Mouse (Mus musculus) intestine, embryonic 14.5 days (tissue): ENCODE measurements around the gene Neurog1. TPM values are rescaled to one million over a fixed set of nuclear protein-coding genes. Genes with fewer than 3 reads are reported as not detected.
A peak's percentile ranks its signal among the peaks of the same experiment; 100 is the strongest.

Source experiments
- ATAC-seq: fragments of 200-750 bp; cut with Nextera tagmentation; replicated peaks from 2 replicates; pipeline ENCODE4 v1.8.0; 2017; ENCODE audit warnings: low read depth, moderate number of reproducible peaks, moderate TSS enrichment, moderate library complexity; ENCODE audit not compliant: low FRiP score, low TSS enrichment
- DNase-seq: peaks from one replicate; pipeline ENCODE4 v3.0.0-alpha.2; 2018; ENCODE audit warnings: low spot score
- H3K27ac ChIP-seq: fragments of 300-500 bp; sonication (generic); 2 replicates; pipeline ENCODE4 v1.5.1; 2014; ENCODE audit warnings: low read depth, mild to moderate bottlenecking, control low read depth
- H3K27me3 ChIP-seq: fragments of 300-500 bp; sonication (generic); replicated peaks from 2 replicates; pipeline ENCODE4 v1.6.1; 2014; ENCODE audit warnings: low read length, control low read depth; ENCODE audit not compliant: control insufficient read depth, insufficient read depth
- H3K36me3 ChIP-seq: fragments of 300-500 bp; sonication (generic); 2 replicates; pipeline ENCODE4 v1.6.1; 2014; ENCODE audit warnings: low read length, control low read depth; ENCODE audit not compliant: control insufficient read depth, insufficient read depth
- H3K4me1 ChIP-seq: fragments of 300-500 bp; sonication (generic); replicated peaks from 2 replicates; pipeline ENCODE4 v1.6.1; 2014; ENCODE audit warnings: low read length, control low read depth, mixed read lengths; ENCODE audit not compliant: control insufficient read depth, insufficient read depth
- H3K4me2 ChIP-seq: fragments of 300-500 bp; sonication (generic); 2 replicates; pipeline ENCODE4 v1.6.1; 2014; ENCODE audit warnings: low read length
- H3K4me3 ChIP-seq: fragments of 300-500 bp; sonication (generic); 2 replicates; pipeline ENCODE4 v1.5.1; 2014; ENCODE audit warnings: low read depth, low read length, control low read depth, mixed read lengths
- H3K9ac ChIP-seq: fragments of 300-500 bp; sonication (generic); 2 replicates; pipeline ENCODE4 v1.6.1; 2014; ENCODE audit warnings: mild to moderate bottlenecking, low read length
- H3K9me3 ChIP-seq: fragments of 300-500 bp; sonication (generic); 2 replicates; pipeline ENCODE4 v1.6.1; 2016; ENCODE audit warnings: low read length, control low read depth; ENCODE audit not compliant: control insufficient read depth
- WGBS: fragments of 180-500 bp; shearing (Covaris S2); extraction: QIAGEN DNeasy Blood & Tissue Kit; methylation state at CpG from one replicate; pipeline ENCODE4 v1.1.7; 2014; 5-methylcytosine and 5-hydroxymethylcytosine counted together
- polyA plus RNA-seq: library from polyadenylated mRNA; unstranded; fragments of >200 nt; fragmentation: Nextera tagmentation; extraction: Ambion mirVana; gene quantifications from 2 replicates; pipeline ENCODE4 v1.2.1, GENCODE M21; 2014

Gene Neurog1
- polyA plus RNA-seq, 1 experiment from 2014 or later, result not detected

DNA sequence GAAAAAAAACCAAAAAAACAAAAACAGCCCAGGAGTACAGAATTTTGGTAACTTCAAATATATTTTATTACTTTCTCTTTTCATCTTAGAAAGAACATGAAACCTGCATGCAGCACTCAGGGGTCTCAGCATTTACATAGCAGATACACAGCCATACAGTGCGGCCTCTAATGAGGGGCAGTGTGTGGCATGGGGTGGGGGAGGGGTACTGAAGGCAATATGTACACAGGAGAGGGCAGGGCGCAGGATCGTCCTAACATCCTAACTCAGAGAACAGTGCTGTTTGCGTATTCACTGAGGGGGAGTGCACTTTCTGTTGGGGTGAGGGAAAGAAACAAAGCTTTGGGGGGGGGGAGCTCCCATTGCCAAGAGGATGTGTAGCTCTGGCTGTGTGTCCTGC is 36.6 kb upstream of the Neurog1 start:
- Histone ChIP-seq H3K36me3 (no peaks in the 10 kb centered on the region), H3K27me3 (peaks cover 29% of the 10 kb centered on the region), H3K9ac (no peak overlapping the region), H3K4me3 (no peak overlapping the region), H3K27ac (no peak overlapping the region), H3K4me2 (no peak overlapping the region), H3K4me1 (no peaks in the 10 kb centered on the region), H3K9me3 (no peaks in the 10 kb centered on the region)
- ATAC-seq (no peak), DNase-seq (no peak)
- 32% methylated on average over 4 of the region's 4 CpGs for WGBS

DNA sequence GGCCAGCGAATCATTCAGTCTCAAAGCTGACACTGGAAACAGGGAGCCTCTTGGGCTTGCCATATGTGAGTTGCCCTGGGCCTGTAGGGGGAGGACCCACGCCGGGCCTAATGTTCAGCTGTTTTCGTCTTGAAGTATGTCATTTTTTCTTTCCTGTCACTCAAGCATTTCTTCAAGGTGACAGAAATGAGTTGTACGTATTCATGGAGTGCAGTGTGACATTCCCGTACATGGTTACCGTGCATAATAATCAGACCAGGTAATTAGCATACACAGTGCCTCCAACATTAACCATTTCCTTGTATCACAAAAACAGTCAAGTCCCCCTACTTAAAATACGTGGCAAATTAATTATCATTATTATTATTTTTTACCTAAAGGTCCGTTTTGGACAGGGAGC is 35.1 kb upstream of the Neurog1 start:
- Histone ChIP-seq H3K9me3 (no peaks in the 10 kb centered on the region), H3K27me3 (peaks cover 14% of the 10 kb centered on the region; the same call in 1 of the 2 replicates), H3K36me3 (no peaks in the 10 kb centered on the region), H3K4me3 (no peak overlapping the region), H3K4me2 (no peak overlapping the region), H3K4me1 (no peaks in the 10 kb centered on the region), H3K27ac (no peak overlapping the region), H3K9ac (no peak overlapping the region)
- 88% methylated on average over 9 of the region's 9 CpGs for WGBS
- no peak for DNase-seq
- no peak for ATAC-seq

DNA sequence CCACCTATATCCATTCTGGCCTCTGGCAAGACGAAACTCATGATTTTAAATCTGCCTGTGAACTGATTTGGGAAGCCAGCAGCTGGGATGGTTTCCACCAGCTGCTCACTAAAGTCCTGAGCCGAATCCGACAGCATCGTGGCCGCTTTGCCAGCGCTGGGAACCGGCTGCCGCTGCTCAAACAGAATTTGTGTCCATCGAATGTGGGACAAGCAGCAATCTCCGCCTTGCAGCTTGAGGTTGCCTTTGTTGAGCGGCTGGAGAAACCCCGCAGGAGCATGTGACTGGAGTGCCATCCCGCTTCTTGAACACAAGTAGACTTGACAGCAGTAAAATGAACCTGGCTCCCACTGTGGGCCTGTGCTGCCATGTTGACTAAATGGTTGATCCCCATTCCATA is 31.4 kb upstream of the Neurog1 start:
- Histone ChIP-seq H3K4me2 (no peak overlapping the region), H3K4me1 (no peaks in the 10 kb centered on the region), H3K4me3 (no peak overlapping the region), H3K36me3 (no peaks in the 10 kb centered on the region), H3K27ac (no peak overlapping the region), H3K9ac (no peak overlapping the region), H3K27me3 (no peaks in the 10 kb centered on the region), H3K9me3 (no peaks in the 10 kb centered on the region)
- no peak for DNase-seq
- ATAC-seq, result no peak
- WGBS, result 90% methylated on average over 13 of the region's 13 CpGs

DNA sequence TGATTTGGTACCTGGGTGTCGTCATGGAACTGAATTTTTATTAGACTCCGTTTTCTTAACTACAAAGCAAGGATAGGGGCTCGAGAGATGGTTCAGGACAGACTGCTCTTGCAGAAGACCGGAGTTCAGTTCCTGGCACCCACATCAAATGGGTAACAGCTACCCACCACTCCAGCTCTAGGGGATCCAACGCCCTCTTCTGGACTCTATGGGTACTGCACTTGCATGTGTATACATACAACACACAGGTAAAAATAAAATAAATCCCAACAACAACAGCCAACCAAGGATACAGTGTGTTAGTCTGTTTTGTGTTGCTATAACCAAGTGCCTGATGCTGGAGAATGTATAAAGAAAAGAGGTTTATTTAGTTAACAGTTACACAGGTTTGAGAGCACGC is 28.4 kb upstream of the Neurog1 start:
- Histone ChIP-seq H3K4me2 (no peak overlapping the region), H3K4me3 (no peak overlapping the region), H3K27me3 (no peaks in the 10 kb centered on the region), H3K27ac (no peak overlapping the region), H3K9ac (no peak overlapping the region), H3K36me3 (no peaks in the 10 kb centered on the region), H3K9me3 (no peaks in the 10 kb centered on the region), H3K4me1 (no peaks in the 10 kb centered on the region)
- ATAC-seq (no peak), DNase-seq (no peak)
- 82% methylated on average over 6 of the region's 6 CpGs for WGBS

DNA sequence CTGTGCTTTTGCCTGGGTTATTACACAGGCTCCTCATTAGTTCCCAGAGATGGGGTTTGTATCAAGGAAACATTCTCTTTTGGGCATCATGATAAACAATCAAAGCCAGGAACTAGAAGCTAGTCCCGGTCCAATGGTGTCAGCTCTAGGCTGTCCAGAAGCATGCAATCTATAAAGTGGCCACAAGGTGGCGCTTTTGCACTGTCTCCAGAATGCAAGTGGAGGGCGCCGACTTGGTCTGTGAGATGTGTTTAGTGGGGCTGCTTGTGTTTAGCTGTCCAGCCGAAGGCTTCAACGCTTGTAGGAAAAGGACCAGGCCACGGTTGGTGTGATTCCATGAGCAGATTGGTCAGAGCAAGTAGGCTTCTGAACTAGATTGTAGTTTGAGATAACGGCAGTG is 27.5 kb upstream of the Neurog1 start:
- H3K9me3 ChIP-seq, result no peaks in the 10 kb centered on the region
- no peaks in the 10 kb centered on the region for H3K36me3 ChIP-seq
- ATAC-seq, result peak; percentile 85
- peak; percentile 96 for DNase-seq
- no peak overlapping the region for H3K27ac ChIP-seq
- 16% methylated on average over 8 of the region's 8 CpGs for WGBS
- H3K4me1 ChIP-seq, result no peaks in the 10 kb centered on the region
- H3K9ac ChIP-seq, result no peak overlapping the region
- no peak overlapping the region for H3K4me2 ChIP-seq
- no peaks in the 10 kb centered on the region for H3K27me3 ChIP-seq
- H3K4me3 ChIP-seq, result no peak overlapping the region

DNA sequence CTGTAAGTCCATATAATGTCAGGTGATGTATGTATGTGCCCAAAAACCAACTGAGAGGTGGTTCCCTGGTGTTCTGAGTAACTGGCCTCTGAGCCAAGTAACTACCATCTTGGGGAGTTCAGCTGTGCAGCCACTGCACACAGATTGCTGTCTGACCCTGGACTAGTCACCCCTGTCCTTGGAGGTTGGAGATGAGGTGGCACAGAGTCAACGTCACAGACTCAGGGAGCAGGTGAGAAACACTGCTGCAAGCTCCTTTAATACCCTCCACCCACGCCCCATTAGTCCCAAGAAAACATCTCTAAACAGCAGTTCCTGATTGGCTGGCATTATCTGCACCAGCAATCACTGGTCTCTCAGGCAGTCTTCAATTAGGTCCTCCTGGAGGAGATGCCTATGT is 23.2 kb upstream of the Neurog1 start:
- H3K9me3 ChIP-seq, result peaks cover 10% of the 10 kb centered on the region; the same call in 1 of the 2 replicates
- no peak for DNase-seq
- H3K27ac ChIP-seq, result no peak overlapping the region
- WGBS, result 43% methylated on average over 2 of the region's 2 CpGs
- no peak overlapping the region for H3K4me3 ChIP-seq
- no peaks in the 10 kb centered on the region for H3K36me3 ChIP-seq
- H3K4me1 ChIP-seq, result no peaks in the 10 kb centered on the region
- H3K9ac ChIP-seq, result no peak overlapping the region
- H3K4me2 ChIP-seq, result no peak overlapping the region
- H3K27me3 ChIP-seq, result no peaks in the 10 kb centered on the region
- ATAC-seq, result no peak

DNA sequence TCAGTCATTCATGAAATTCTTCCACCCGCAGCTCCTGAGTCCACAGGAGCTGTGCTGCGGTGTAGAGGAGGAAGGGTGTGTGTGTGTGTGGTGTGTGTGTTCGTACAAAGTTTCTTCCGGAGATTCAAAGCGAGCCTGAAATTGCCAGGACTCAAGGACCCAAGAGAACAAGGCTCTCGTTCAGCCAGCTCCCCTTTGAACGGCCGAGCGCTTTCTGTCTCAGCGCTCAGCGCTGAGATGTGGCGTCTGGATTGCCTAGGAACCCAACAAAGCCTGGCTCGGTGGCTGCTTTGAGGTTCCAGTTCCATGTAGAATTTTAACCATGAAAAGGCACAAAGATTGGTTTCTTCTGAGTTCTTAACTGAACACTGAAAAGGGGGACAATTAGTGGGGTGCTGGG is 18.2 kb upstream of the Neurog1 start:
- no peak for DNase-seq
- H3K4me3 ChIP-seq, result no peak overlapping the region
- H3K4me2 ChIP-seq, result no peak overlapping the region
- H3K4me1 ChIP-seq, result no peaks in the 10 kb centered on the region
- peaks cover 10% of the 10 kb centered on the region; the same call in 1 of the 2 replicates for H3K9me3 ChIP-seq
- no peaks in the 10 kb centered on the region for H3K36me3 ChIP-seq
- no peak for ATAC-seq
- H3K27ac ChIP-seq, result no peak overlapping the region
- peaks cover 11% of the 10 kb centered on the region for H3K27me3 ChIP-seq
- 70% methylated on average over 13 of the region's 13 CpGs for WGBS
- no peak overlapping the region for H3K9ac ChIP-seq

DNA sequence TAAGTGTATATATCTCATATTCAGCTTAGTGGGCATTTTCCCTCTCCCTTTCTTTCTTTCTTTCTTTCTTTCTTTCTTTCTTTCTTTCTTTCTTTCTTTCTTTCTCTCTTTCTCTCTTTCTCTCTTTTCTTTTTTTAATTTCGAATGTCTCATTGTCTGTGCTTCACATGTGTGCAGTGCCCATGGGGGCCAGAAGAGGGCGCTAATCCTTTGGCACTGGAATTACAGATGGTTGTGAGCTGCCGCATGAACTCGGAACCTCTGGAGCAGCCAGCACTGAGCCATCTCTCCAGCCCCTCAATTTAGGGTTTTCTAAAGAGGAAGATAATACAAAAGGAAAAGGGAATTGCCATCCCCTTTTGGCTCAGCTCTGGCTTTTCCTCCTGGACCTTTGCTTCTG is 15.4 kb upstream of the Neurog1 start:
- DNase-seq (no peak), ATAC-seq (no peak)
- Histone ChIP-seq H3K9ac (no peak overlapping the region), H3K36me3 (no peaks in the 10 kb centered on the region), H3K4me3 (no peak overlapping the region), H3K27me3 (peaks cover 28% of the 10 kb centered on the region), H3K9me3 (peaks cover 10% of the 10 kb centered on the region; the same call in 1 of the 2 replicates), H3K4me2 (no peak overlapping the region), H3K4me1 (no peaks in the 10 kb centered on the region), H3K27ac (no peak overlapping the region)
- WGBS, result 81% methylated on average over 4 of the region's 4 CpGs

DNA sequence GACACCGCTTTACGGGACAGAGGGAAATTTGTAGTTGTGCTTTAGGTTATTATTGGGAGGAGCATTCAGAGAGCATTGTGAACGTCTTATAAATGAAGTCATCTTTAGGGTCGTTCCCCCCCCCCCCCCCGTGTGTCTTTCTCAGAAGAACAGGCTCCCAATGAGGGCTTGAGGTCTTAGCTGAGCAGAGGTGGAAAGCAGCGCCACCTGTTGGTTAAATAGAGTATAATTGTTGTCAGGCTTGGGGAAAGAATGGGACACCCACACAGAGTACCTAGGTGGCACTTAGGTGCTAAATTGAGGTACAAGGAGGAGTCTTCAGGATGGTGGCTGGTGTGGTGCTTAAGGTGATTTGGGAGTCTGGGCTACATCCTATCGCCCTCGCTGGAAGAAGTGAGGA is 14.5 kb upstream of the Neurog1 start:
- ATAC-seq, result no peak
- H3K4me1 ChIP-seq, result no peaks in the 10 kb centered on the region
- no peak overlapping the region for H3K27ac ChIP-seq
- no peak overlapping the region for H3K9ac ChIP-seq
- DNase-seq, result no peak
- H3K4me3 ChIP-seq, result no peak overlapping the region
- WGBS, result 34% methylated on average over 8 of the region's 8 CpGs
- peaks cover 38% of the 10 kb centered on the region for H3K27me3 ChIP-seq
- no peak overlapping the region for H3K4me2 ChIP-seq
- H3K9me3 ChIP-seq, result peaks cover 6% of the 10 kb centered on the region; the same call in 1 of the 2 replicates
- H3K36me3 ChIP-seq, result no peaks in the 10 kb centered on the region
